Mouse (Mus musculus) forebrain, embryonic 13.5 days (tissue): ENCODE data around the gene Bod1l. TPM values are rescaled to one million over a fixed set of nuclear protein-coding genes. Genes with fewer than 3 reads are reported as not detected.

ENCODE experiments used
- ATAC-seq: fragments of 200-750 bp; cut with Nextera tagmentation; 2 replicates; pipeline ENCODE4 v1.8.0; 2017
- H3K27ac ChIP-seq: fragments of 300-500 bp; sonication (generic); 2 replicates; pipeline ENCODE4 v1.5.1; 2015; ENCODE audit warnings: inconsistent platforms, mild to moderate bottlenecking, moderate library complexity
- H3K27me3 ChIP-seq: fragments of 300-500 bp; sonication (generic); 2 replicates; pipeline ENCODE4 v1.6.1; 2015; ENCODE audit warnings: mild to moderate bottlenecking, inconsistent platforms
- H3K36me3 ChIP-seq: fragments of 300-500 bp; sonication (generic); 2 replicates; pipeline ENCODE4 v1.6.1; 2015; ENCODE audit warnings: mild to moderate bottlenecking, inconsistent platforms; ENCODE audit not compliant: poor library complexity, severe bottlenecking
- H3K4me1 ChIP-seq: fragments of 300-500 bp; sonication (generic); 2 replicates; pipeline ENCODE4 v1.6.1; 2015; ENCODE audit warnings: inconsistent platforms
- H3K4me2 ChIP-seq: fragments of 300-500 bp; sonication (generic); 2 replicates; pipeline ENCODE4 v1.6.1; 2015; ENCODE audit warnings: inconsistent platforms, mild to moderate bottlenecking, moderate library complexity
- H3K4me3 ChIP-seq: fragments of 300-500 bp; sonication (generic); 2 replicates; pipeline ENCODE4 v1.5.1; 2015; ENCODE audit warnings: mild to moderate bottlenecking, inconsistent platforms
- H3K9ac ChIP-seq: fragments of 300-500 bp; sonication (generic); 2 replicates; pipeline ENCODE4 v1.6.1; 2015; ENCODE audit warnings: mild to moderate bottlenecking, inconsistent platforms
- H3K9me3 ChIP-seq: fragments of 300-500 bp; sonication (generic); replicated peaks from 2 replicates; pipeline ENCODE4 v1.6.1; 2016; ENCODE audit warnings: inconsistent platforms
- WGBS: fragments of 180-500 bp; shearing (Covaris S2); methylation state at CpG from one replicate; pipeline ENCODE4 v1.1.7; 2015; 5-methylcytosine and 5-hydroxymethylcytosine counted together
- polyA plus RNA-seq: library from polyadenylated mRNA; unstranded; fragments of >200 nt; fragmentation: Nextera tagmentation; extraction: Ambion mirVana; gene quantifications from 2 replicates; pipeline ENCODE4 v1.2.1, GENCODE M21; 2015

The Bod1l gene
- polyA plus RNA-seq = 28.9 and 29.6 TPM in 2 replicates

DNA sequence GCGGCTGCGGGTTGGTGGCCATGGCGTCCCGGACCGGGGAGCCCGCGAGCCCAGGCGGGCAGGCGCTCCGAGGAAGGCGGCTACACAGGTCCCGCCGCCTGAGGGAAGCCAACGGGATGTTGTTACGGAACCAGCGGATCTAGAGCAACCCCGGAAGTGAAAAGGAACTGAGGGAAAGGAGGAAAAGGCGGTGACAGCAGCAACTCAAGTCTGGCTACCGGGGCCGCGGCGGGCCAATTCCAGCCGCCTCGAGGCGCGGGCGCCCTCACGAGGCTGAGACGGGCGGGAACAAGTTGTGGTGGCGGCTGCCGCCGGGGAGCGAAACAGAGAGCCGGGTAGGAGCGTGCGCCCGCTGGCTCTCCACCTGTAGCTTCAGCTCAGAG, at the start of gene Bod1l:
Gene Bod1l (minus strand): TSS at position 169 of the 383 bp plus-strand sequence.
- peak; percentile 97 for ATAC-seq
- H3K4me3 ChIP-seq = peak within 1 kb of the TSS; percentile 98
- peak within 1 kb of the TSS; percentile 92 for H3K9ac ChIP-seq
- H3K27ac ChIP-seq = peak within 1 kb of the TSS; percentile 48
- H3K4me1 ChIP-seq = peaks cover 19% of the 10 kb centered on the region
- no peaks in the 10 kb centered on the region for H3K36me3 ChIP-seq
- peak within 1 kb of the TSS; percentile 86 for H3K4me2 ChIP-seq
- H3K27me3 ChIP-seq = no peaks in the 10 kb centered on the region
- under 1% methylated on average over 38 of the region's 38 CpGs for WGBS
- H3K9me3 ChIP-seq = no peaks in the 10 kb centered on the region

DNA sequence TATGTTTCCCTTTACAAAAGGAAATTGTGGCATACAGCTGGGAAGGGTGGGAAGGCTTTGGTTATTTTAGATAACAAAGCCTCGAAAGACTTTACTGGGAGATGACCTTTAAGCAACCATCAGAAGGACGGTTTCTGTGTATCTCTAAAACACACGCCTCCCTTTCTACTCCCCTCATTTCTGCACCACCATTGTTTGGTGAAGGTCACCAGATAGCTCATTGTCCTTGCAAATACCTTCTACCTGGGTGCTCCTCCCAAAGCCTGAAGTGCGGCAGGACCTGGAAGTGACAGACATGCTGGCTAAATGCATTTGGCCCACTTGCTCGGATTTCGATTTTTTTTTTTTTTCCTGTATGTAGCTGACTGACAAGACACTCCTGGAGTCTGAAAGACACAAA, 49.2 kb upstream of the Bod1l start:
- Histone ChIP-seq H3K9me3 (no peaks in the 10 kb centered on the region), H3K27ac (no peak overlapping the region), H3K4me3 (no peak overlapping the region), H3K4me1 (0 out of 2 replicates have a peak, but pooled peaks cover 4% of the 10 kb centered on the region), H3K9ac (no peak overlapping the region), H3K27me3 (no peaks in the 10 kb centered on the region), H3K36me3 (no peaks in the 10 kb centered on the region), H3K4me2 (no peak overlapping the region)
- WGBS = 83% methylated on average over 6 of the region's 6 CpGs
- no peak for ATAC-seq

DNA sequence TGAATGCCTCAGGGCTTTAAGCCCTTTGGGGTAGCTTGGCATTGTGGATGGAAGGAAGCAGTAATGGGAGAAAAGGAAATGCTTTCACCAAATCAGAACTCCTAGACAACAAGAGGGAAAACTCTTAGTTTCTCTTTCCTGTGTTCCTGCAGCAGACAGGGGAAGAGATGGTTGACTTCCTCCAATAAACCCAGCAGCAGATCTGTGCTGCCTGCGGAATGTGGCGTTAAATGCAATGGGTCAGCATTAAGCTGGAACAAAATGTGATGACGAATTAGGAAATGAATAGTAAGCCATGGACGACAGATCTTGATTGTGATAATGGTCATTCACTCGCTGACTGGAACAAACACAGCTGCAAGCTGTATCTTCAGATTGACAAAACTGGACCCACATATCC, 46.8 kb upstream of the Bod1l start:
- Histone ChIP-seq H3K36me3 (no peaks in the 10 kb centered on the region), H3K9ac (no peak overlapping the region), H3K27ac (no peak overlapping the region), H3K4me3 (no peak overlapping the region), H3K27me3 (no peaks in the 10 kb centered on the region), H3K9me3 (no peaks in the 10 kb centered on the region), H3K4me1 (0 out of 2 replicates have a peak, but pooled peaks cover 4% of the 10 kb centered on the region), H3K4me2 (no peak overlapping the region)
- ATAC-seq = no peak
- WGBS = 78% methylated on average over 5 of the region's 5 CpGs

DNA sequence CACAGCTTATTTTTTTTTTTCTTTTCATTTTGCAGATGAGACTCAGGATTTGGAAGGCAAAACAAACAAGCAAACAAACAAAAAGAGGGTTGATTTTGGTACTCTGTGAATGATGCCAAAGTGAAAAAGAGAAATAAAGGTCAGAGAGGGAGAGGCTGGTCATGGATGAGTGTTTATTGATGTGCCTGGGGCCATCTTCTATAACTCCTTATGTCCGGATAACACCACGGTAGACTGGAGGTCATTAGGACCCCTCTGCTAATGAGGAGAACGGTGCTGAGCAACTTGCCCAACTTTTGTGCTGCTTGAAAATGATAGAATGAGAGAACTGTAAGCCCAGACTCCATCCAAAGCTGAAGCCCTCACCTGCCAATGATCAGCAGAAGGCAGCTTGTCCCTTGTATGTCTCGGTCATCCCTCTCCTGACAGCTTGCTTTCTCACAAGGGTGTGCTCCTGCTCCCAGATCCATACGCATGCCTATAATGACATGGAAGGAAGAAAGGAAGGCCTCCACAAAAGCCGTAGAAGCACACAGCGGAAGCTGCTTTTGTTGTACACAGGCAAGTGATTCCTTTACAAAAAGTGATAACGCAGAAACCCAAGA, 45.2 kb upstream of the Bod1l start:
- ATAC-seq = peak; percentile 42; the same call in 1 of the 2 replicates
- Histone ChIP-seq H3K27me3 (no peaks in the 10 kb centered on the region), H3K36me3 (no peaks in the 10 kb centered on the region), H3K4me1 (0 out of 2 replicates have a peak, but pooled peaks cover 4% of the 10 kb centered on the region), H3K9me3 (no peaks in the 10 kb centered on the region), H3K4me3 (no peak overlapping the region), H3K27ac (no peak overlapping the region), H3K4me2 (no peak overlapping the region), H3K9ac (no peak overlapping the region)
- 61% methylated on average over 8 of the region's 8 CpGs for WGBS

DNA sequence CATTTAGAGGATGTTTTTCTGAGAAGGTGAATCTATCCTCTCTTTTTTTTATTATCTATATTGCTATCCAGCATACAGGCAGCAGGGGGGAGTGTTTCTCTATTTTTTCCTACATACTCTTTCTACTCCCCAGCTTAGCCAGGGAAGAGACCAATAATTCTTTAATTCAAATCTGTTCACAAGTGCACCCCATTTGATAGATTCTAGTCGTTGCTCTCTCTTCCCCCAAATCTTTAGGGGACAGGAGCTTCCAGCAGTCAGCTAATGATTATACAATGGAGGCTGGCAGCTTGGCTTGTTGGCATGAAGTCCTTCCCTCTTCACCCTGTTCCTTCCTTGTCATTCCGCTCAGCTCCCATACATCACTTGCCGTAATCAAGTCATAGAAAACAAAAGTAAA, 44.7 kb upstream of the Bod1l start:
- no peak overlapping the region for H3K4me2 ChIP-seq

DNA sequence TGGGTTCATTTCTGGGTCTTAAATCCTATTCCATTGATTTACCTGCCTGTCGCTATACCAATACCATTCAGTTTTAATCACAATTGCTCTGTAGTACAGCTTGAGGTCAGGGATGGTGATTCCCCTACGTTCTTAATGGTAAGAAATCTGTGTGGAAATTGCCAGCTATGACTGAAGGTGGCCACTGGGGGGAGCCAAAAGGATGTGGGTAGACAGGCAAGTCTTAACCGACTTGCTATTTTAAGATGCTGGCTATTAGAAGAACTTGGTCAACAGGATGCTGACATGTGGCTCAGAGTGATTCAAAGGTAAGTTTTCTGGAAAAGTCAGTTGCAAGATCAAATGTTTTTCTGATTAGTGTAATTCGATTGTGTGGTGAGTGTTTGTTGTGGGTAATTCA, 43.6 kb upstream of the Bod1l start:
- no peaks in the 10 kb centered on the region for H3K36me3 ChIP-seq
- no peaks in the 10 kb centered on the region for H3K9me3 ChIP-seq
- no peak overlapping the region for H3K4me3 ChIP-seq
- no peak overlapping the region for H3K27ac ChIP-seq
- H3K9ac ChIP-seq = no peak overlapping the region
- peaks cover 7% of the 10 kb centered on the region; the same call in 1 of the 2 replicates for H3K27me3 ChIP-seq
- peak; percentile 46; the same call in 1 of the 2 replicates for ATAC-seq
- H3K4me2 ChIP-seq = no peak overlapping the region
- WGBS = 13% methylated on average over 4 of the region's 4 CpGs
- 0 out of 2 replicates have a peak, but pooled peaks cover 4% of the 10 kb centered on the region for H3K4me1 ChIP-seq

More for the DNA sequence above, 44.7 kb upstream of the Bod1l start:
- 45% methylated on average over 3 of the region's 3 CpGs for WGBS
- Histone ChIP-seq H3K4me1 (0 out of 2 replicates have a peak, but pooled peaks cover 4% of the 10 kb centered on the region), H3K36me3 (no peaks in the 10 kb centered on the region), H3K4me3 (no peak overlapping the region), H3K9ac (no peak overlapping the region), H3K27ac (no peak overlapping the region), H3K27me3 (peaks cover 3% of the 10 kb centered on the region; the same call in 1 of the 2 replicates), H3K9me3 (no peaks in the 10 kb centered on the region)
- ATAC-seq = peak; percentile 80

DNA sequence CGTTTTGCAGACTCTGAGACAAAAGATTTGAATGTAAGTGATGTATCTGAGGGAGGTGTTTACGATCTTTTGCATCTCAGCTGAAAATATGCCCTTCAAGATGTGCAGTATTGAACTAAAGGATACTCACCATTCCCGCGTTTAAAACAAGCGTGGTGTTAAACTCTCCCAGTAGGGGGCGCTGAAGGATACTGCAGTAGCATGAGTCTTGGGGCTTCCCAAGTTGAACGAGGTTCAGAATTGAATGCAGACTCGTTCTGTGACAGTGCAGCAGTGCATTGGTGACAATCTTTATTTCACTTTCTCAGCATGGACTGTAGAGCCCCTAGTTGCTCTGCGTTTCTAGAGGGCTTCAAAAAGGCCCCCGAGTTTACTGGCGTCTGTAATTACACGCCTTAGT, 40.4 kb upstream of the Bod1l start:
- no peak overlapping the region for H3K9ac ChIP-seq
- H3K27ac ChIP-seq = no peak overlapping the region
- 25% methylated on average over 12 of the region's 12 CpGs for WGBS
- no peaks in the 10 kb centered on the region for H3K36me3 ChIP-seq
- peak; percentile 51; the same call in 1 of the 2 replicates for ATAC-seq
- no peaks in the 10 kb centered on the region for H3K9me3 ChIP-seq
- no peak overlapping the region for H3K4me2 ChIP-seq
- H3K4me1 ChIP-seq = 0 out of 2 replicates have a peak, but pooled peaks cover 4% of the 10 kb centered on the region
- H3K4me3 ChIP-seq = no peak overlapping the region
- H3K27me3 ChIP-seq = peaks cover 7% of the 10 kb centered on the region; the same call in 1 of the 2 replicates

DNA sequence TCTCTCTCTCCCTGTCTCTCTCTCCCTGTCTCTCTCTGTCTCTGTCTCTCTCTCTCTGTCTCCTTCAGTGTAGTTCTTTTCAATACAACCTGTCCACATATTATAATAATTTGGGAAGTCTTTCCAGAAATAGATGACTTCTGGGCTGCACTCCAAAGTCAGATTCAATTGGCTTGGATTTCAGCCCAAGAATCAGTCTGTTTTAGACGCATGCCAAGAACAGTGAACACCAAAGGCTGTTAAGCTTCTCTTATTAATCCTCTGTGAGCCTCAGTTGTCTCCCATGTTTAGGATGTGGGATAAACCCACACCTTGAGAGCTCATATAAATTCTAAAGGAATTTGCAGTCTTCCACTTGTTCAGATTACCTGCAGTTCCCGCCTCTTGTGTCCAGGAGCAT, 27.0 kb upstream of the Bod1l start:
- Histone ChIP-seq H3K4me1 (no peaks in the 10 kb centered on the region), H3K9me3 (no peaks in the 10 kb centered on the region), H3K27ac (no peak overlapping the region), H3K36me3 (no peaks in the 10 kb centered on the region), H3K4me2 (no peak overlapping the region), H3K27me3 (no peaks in the 10 kb centered on the region), H3K4me3 (no peak overlapping the region), H3K9ac (no peak overlapping the region)
- 62% methylated on average over 2 of the region's 2 CpGs for WGBS
- peak; percentile 68 for ATAC-seq

DNA sequence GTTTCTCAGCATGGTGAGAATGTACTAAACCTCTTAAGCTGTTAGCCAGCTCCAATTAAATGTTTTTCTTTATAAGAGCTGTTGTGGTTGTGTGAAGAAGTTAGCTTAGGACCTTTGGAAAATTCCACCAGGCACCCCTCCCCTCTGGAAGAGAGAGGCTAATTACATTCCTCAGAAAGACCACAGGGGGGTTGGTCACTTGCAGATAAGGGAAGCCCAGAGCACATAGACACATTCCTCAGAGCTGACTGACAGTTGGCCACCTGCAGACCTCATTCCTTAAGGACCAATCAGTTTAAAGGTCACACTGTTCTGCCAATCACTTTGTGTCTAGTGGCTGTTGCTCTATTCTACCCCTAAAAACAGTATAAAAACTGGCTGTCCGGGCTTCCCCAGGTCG, 11.7 kb upstream of the Bod1l start:
- no peaks in the 10 kb centered on the region for H3K36me3 ChIP-seq
- no peak for ATAC-seq
- WGBS = 83% methylated on average over 2 of the region's 2 CpGs

DNA sequence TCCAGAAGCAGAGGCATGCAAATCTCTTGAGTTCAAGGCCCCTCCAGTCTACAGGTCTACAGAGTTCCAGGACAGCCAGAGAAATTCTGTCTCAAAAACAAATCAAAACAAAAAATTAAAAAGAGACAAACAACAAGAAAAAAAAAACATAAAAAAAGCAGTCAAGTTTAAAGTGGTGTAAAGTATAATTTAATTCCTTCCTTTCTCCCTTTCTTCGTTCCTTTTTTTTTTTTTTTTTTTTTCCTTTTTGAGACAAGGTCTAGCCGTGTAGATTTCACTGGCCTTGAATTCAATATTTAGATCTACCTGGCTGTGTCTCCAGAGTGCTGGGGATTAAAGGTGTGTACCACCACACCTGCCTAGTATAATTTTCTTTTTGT, 1.4 kb upstream of the Bod1l start:
- H3K27me3 ChIP-seq = no peaks in the 10 kb centered on the region
- H3K9ac ChIP-seq = no peak overlapping the region
- no peak for ATAC-seq
- no peak overlapping the region for H3K27ac ChIP-seq
- peak overlapping the region; percentile 86 for H3K4me2 ChIP-seq
- peak overlapping the region; percentile 98; the same call in 1 of the 2 replicates for H3K4me3 ChIP-seq
- 70% methylated on average over 2 of the region's 2 CpGs for WGBS
- H3K4me1 ChIP-seq = peaks cover 19% of the 10 kb centered on the region
- H3K9me3 ChIP-seq = no peaks in the 10 kb centered on the region
- H3K36me3 ChIP-seq = no peaks in the 10 kb centered on the region

More for the DNA sequence above, 11.7 kb upstream of the Bod1l start:
- Histone ChIP-seq H3K4me3 (no peak overlapping the region), H3K4me1 (no peaks in the 10 kb centered on the region), H3K9me3 (no peaks in the 10 kb centered on the region), H3K27me3 (no peaks in the 10 kb centered on the region), H3K9ac (no peak overlapping the region), H3K27ac (no peak overlapping the region), H3K4me2 (no peak overlapping the region)

DNA sequence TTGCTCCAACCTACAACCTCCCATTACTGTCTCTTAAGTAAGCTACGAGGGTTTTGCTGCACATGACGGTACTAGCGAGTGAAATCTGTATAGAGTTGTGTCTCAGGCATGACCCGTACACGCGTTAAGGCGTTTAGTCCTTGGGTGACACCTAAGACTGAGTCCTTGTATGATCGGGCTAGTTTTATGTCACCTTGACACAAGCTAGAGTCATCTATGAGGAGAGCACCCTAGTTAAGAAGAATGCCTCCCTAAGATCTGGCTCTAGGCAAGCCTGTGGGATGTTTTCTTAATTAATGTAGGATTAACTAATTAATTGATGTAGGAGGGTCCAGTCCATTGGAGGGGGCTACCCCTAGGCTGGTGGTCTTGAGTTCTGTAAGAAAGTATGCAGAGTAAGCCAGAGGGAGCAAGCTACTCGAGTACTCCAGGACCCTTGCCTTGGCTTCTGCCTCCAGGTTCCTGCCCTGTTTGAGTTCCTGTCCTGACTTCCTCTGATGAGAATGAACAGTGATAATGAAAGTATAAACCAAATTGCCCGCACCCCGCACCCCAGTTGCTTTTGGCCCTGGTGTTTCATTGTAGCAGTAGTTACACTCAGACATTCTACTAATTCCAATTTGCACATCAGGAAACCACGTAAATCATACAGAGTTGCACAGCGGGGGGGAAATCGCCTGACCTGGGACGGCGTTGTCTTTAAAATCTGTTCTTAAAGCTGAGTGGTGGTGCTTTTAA, 874 bp upstream of the Bod1l start:
- H3K4me1 ChIP-seq = peaks cover 19% of the 10 kb centered on the region
- H3K27ac ChIP-seq = no peak overlapping the region
- H3K4me3 ChIP-seq = peak overlapping the region; percentile 98
- WGBS = 15% methylated on average over 16 of the region's 16 CpGs
- H3K36me3 ChIP-seq = no peaks in the 10 kb centered on the region
- no peaks in the 10 kb centered on the region for H3K9me3 ChIP-seq
- H3K9ac ChIP-seq = no peak overlapping the region; the same call in 1 of the 2 replicates
- ATAC-seq = peak; percentile 38
- H3K4me2 ChIP-seq = peak overlapping the region; percentile 86
- H3K27me3 ChIP-seq = no peaks in the 10 kb centered on the region

DNA sequence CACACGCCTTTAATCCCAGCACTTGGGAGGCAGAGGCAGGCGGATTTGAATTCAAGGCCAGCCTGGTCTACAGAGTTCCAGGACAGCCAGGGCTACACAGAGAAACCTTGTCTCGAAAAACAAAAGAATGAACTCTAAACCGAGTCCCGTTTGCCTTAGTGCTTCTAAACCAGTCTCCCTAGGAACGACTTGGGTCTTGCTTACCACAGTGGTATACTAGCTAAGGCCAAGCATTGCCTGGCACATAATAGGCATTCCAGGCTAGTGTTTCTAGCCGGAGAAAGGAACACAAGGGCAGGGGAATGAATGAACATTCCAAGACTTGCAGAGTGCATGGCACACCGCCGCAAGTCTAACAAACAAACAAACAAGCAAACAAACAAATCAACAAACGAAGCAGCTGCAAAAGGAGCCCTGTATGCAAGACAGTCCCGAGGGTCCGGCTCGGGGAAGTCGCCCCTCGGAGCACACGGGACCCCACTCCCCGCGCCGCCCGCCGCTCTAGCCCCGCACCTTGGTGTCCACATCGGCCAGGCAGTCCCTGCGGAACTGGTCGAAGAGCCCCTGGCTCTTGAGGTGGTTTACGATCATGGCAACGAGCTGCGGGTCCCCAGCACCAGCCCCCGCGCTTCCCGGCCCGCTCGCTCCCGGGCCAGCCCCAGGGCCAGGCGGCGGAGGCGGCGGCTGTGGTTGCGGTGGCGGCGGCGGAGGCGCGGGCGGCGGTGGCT, 532 bp downstream of the Bod1l start:
- no peak overlapping the region for H3K27ac ChIP-seq
- peak overlapping the region; percentile 92 for H3K9ac ChIP-seq
- no peaks in the 10 kb centered on the region for H3K36me3 ChIP-seq
- peak; percentile 16 for ATAC-seq
- H3K4me1 ChIP-seq = peaks cover 19% of the 10 kb centered on the region
- H3K27me3 ChIP-seq = no peaks in the 10 kb centered on the region
- WGBS = 1% methylated on average over 43 of the region's 46 CpGs
- no peaks in the 10 kb centered on the region for H3K9me3 ChIP-seq
- H3K4me2 ChIP-seq = peak overlapping the region; percentile 86
- peak overlapping the region; percentile 98 for H3K4me3 ChIP-seq
